Mouse (Mus musculus) T-helper 1 cell (primary cell): ENCODE measurements around the gene Arhgap10.
"Not testable (repeated sequence)": the region's sequence is repeated elsewhere in the genome, so short reads cannot be mapped to it uniquely, and the experiment has no call there.

Experiments used
- in situ Hi-C: fragments of 300-600 bp; cut with MboI, MseI; formaldehyde crosslinking; loops from one replicate; pipeline ENCODE4 v1.15.1; 2025; ENCODE audit warnings: high pct_unique_total_duplicates

The Arhgap10 gene

DNA sequence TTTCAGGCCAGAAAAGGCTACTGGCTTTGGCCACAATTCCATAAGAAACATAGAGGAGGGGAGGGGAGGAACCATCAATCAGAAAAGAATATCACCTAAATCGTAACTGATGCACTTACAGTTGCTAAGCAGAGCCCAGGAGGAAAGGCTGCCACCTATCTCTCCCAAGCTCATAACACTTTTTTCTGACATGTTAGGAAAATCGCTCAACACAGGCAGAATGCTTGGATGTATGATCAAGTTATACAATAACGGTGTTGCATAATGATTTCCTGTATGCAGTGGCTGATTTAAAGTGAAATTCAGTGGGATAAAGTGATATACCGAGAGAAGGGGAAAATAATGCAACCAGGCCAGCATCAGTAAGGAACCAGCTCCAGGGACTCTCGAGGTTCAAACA, 162.4 kb downstream of the Arhgap10 start:
- in situ Hi-C loops: no loop called here

DNA sequence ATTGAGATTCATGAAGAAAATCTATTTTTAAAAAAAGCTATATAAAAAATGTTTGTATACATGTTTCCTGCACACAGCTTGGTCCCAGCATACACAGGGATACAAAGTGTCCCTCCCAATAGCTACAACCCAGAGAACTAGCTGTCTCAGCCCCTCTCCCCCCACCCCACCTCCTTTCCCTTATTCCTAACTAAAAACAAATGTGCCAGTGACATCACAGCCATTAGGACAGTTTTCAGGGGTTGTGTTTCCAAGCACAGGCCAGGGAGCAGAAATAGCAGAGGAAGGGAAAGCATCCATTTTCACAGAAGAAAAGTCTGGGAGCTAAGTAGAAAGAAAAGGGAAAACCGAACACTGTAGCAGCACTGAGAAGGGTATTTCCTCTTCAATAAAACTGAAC, 163.6 kb downstream of the Arhgap10 start:
- in situ Hi-C loops: no loop called here

DNA sequence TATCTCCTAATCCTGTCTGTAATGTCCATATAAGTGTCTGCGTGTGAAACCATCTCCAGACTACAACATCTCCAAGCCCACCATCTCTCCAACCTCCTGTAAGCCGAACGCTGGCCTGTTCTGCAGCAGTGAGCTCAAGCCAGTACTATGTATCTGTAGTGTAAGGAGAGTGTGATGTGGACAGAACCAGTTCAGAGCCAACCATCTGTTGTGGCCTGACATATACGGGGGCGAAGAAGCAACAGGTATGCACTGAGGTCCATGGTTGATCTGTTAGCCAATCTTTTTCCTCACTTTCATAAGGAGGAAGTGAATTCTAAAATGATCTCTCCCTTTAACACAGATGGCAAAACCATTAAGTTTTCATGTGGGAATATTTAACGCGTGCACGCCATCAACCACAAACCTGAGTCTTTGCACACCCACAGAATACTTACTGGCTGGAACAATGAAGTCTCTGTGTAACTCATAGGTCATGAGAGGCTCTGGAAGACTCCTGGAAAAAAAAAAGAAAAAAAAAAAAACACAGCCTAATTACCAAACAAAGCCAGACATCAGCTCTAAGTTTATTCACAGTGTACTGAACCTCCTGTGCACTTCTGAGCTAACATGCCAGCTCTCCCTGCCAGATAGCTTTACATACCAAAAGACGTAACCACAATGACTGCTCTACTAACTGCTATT, 166.4 kb downstream of the Arhgap10 start:
- in situ Hi-C loops: no loop called here

GRCm38 (mm10) chr8:77350121-77350777, 167.5 kb downstream of the Arhgap10 start:
- in situ Hi-C loops: no loop called here

DNA sequence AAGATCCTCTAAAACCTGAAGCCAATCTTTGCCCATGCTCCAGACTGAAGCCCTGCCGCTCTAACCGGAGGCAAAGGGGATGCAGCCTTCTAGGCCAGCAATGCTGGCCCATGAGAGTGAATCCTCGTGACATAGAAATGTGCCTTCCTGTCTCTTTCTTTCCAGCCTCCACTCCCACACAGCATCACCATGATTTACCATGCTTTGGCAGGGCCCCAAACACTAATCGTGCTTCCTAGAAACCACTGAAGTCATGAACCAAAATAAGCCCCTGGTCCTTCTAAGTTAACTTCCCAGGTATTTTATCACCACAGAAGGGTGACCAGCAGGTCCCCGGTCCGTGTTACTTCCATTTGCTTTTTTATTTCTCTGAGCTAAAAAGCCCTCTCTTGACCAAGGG, 173.8 kb downstream of the Arhgap10 start:
- in situ Hi-C loops: loop anchor here (10.0 to 25.0 kb wide), 2 partner anchors 432 to 871 kb away; partner anchors contain the start of gene Ttc29

DNA sequence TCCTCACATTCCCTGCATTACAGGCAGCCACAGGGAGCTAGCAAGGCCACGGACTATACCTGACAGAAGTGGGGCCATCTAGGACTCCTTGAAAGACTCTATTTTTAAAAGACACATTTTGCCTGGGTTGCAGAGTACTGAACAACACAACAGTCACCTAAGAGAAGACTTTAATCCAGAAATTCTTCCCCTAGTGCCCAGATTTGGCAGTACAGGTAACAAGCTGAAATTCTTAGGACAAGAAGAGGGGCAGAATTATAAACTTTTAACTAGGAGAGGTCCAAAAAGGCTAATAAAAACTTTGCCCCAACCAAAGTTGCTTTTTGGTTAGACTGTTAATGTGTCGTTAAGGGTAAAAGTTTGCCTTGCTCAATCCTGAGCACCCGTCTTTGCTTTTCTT, 174.4 kb downstream of the Arhgap10 start:
- in situ Hi-C loops: loop anchor here (10.0 to 25.0 kb wide), 2 partner anchors 431 to 871 kb away; partner anchors contain the start of gene Ttc29

DNA sequence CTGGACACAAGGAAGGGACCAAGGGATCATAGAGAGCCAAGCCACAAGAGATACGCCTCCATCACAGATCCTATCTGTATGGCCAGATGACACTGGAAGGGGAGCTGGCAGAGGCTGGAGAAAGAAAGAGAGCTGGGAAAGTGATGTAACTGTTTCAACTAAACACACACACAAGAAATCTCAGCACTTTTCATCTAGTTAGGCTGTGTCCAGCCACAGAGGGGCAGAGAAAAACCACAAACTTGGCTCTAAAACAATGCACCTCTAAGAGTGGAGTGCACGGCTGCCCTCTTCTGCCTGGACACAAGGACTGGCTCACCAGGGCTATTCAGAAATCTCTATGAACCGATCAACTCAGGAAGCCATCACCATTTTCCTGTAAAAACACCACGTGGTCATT, 175.6 kb downstream of the Arhgap10 start:
- in situ Hi-C loops: loop anchor here (10.0 to 25.0 kb wide), 2 partner anchors 430 to 873 kb away; partner anchors contain the start of gene Ttc29

DNA sequence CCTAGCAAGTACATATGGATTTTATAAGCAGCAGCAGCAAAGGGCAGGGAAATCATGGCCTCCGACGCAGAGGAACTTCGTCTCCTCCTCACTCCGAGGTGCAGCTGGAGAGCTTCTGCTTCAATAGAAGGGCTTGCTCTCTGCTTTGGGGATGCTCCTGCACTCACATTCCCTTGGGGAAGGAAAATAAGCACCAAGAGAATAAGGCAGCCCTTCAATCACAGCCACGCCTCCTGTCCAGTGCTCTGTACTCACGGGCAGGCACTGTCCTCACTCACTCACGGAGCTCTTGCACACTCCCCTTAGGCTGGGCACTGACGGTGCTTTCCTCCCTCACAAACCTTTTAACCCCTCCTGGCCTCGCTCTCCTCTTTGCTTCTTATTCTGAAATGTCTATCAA, 176.4 kb downstream of the Arhgap10 start:
- in situ Hi-C loops: loop anchor here (10.0 to 25.0 kb wide), 2 partner anchors 429 to 873 kb away; partner anchors contain the start of gene Ttc29

GRCm38 (mm10) chr8:77340046-77340747, 177.6 kb downstream of the Arhgap10 start:
- in situ Hi-C loops: loop anchor here (10.0 to 25.0 kb wide), 2 partner anchors 428 to 875 kb away; partner anchors contain the start of gene Ttc29

DNA sequence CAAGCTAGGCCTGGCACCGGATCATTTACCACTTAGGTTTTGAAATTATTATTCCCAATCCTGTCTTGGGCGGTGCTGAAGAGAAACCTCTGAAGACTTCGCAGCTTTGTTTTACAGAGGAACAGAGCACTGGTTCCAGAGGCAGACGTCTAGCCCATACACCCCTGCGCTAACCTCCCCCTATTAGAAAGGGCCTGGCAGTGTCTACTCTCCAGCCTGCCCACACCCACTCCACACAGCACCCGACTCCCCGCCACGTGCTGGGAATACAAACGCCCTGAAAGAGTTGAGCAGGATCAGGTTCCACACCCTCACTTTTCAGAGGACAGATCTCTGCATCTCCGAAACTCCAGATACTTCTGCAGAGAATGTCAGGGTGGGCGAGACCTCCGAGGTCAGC, 180.5 kb downstream of the Arhgap10 start:
- in situ Hi-C loops: loop anchor here (25.0 kb wide), 1 partner anchor 425 kb away; no protein-coding TSS in a partner anchor

- in situ Hi-C loops: loop anchor here (25.0 kb wide), 1 partner anchor 419 kb away; no protein-coding TSS in a partner anchor
Measured at GRCm38 (mm10) chr8:77331180-77331579, 186.6 kb downstream of the Arhgap10 start.

DNA sequence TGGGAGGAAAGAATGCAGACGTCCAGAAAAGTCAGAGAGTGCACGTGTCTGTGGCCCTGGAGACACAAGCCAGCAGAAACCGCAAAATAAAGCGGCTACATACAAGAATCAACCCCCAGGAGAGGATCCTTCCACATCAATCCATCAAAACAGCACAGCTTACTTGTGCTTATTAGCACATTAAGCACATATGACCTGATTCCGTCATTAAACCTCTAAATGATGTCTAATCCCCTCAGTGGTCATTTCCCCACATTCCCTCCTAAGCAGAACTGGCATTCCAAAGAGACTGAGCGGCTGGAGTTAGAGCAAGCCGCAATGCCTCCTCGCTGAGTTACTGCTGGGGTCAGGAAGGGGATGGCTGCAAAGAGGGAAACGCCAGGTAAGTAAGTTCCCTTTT, 187.4 kb downstream of the Arhgap10 start:
- in situ Hi-C loops: loop anchor here (25.0 kb wide), 1 partner anchor 418 kb away; no protein-coding TSS in a partner anchor

GRCm38 (mm10) chr8:77329783-77330182, 188.0 kb downstream of the Arhgap10 start:
- in situ Hi-C loops: loop anchor here (25.0 kb wide), 1 partner anchor 417 kb away; no protein-coding TSS in a partner anchor

DNA sequence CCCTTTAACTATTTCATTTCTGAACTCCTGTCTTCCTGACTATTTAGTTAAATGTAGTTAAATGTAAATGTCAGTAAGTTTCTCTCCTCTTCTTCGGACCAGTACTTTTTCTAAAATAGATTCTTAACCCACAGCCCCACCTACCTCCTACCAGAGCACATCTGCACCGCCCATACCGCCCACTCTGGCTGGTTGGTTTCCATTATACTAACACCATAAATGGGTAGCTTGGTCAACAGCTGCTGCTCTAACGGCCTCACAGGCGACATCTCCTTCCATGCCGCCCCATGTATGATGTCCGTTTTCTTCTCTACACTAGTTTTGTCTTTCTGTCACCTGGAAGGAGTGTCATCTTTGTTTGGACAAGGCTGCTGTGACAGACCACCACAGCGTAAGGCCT, 189.3 kb downstream of the Arhgap10 start:
- in situ Hi-C loops: loop anchor here (25.0 kb wide), 1 partner anchor 416 kb away; no protein-coding TSS in a partner anchor

- in situ Hi-C loops: loop anchor here (25.0 kb wide), 1 partner anchor 415 kb away; no protein-coding TSS in a partner anchor
Measured at GRCm38 (mm10) chr8:77327326-77327725, 190.4 kb downstream of the Arhgap10 start.

- in situ Hi-C loops: not testable (repeated sequence)
Measured at GRCm38 (mm10) chr8:77322727-77323126, 195.0 kb downstream of the Arhgap10 start.

GRCm38 (mm10) chr8:77321901-77322300, 195.9 kb downstream of the Arhgap10 start:
- in situ Hi-C loops: no loop called here

GRCm38 (mm10) chr8:77318590-77318989, 199.2 kb downstream of the Arhgap10 start:
- in situ Hi-C loops: no loop called here

- in situ Hi-C loops: no loop called here
Measured at GRCm38 (mm10) chr8:77317771-77318170, 200.0 kb downstream of the Arhgap10 start.

- in situ Hi-C loops: no loop called here
Measured at GRCm38 (mm10) chr8:77313003-77313402, 204.8 kb downstream of the Arhgap10 start.

DNA sequence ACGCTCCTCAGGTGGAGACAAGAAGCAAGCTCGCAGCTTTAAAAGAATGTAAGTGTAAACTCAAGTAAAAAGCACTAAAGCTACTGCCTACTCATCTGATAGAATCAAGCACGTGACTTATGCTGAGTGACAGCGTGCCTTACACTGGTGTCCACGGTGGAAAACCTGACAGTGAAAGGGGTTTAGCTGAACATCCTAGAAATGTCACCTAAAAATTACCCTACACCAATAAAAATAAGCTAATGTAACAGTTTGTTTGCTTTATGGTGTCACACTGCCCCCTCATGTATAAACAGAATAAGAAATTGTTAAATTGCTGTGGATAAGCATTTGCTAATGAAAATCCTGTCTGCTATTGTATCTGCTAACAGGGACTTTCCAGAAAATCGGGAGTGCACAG, 206.0 kb downstream of the Arhgap10 start:
- in situ Hi-C loops: no loop called here

DNA sequence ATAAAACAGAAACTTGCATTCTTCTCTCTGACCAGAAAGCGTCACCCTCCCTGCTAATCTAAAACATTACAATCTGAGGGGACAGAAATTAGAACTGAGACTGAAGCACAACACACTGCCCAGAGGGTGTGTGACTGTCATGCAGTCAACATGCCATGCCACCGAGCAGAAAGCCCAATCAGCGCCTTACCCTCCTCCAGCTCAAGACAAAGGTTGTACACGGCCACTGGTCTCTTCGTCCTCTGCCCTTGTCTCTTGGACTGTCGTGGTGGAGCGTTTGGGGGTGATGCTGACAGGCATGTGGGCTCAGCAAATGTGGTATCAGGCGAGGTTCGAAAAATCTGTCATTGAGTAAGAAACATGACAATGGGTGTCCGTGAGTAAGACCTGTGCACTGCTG, 207.2 kb downstream of the Arhgap10 start:
- in situ Hi-C loops: no loop called here
